Mouse (Mus musculus) neural tube, embryonic 13.5 days (tissue): Measurements from ENCODE around the gene Ranbp10. TPM values are rescaled to one million over a fixed set of nuclear protein-coding genes. Genes with fewer than 3 reads are reported as not detected.

Experiments used
- ATAC-seq: fragments of 200-750 bp; cut with Nextera tagmentation; 2 replicates; pipeline ENCODE4 v1.8.0; 2017; ENCODE audit warnings: low read depth, mild to moderate bottlenecking, moderate TSS enrichment, moderate library complexity
- H3K27ac ChIP-seq: fragments of 300-500 bp; sonication (generic); replicated peaks from 2 replicates; pipeline ENCODE4 v1.5.1; 2015; ENCODE audit warnings: moderate library complexity, mild to moderate bottlenecking, inconsistent platforms
- H3K27me3 ChIP-seq: fragments of 300-500 bp; sonication (generic); 2 replicates; pipeline ENCODE4 v1.6.1; 2015; ENCODE audit warnings: mild to moderate bottlenecking, inconsistent platforms
- H3K36me3 ChIP-seq: fragments of 300-500 bp; sonication (generic); 2 replicates; pipeline ENCODE4 v1.6.1; 2015; ENCODE audit warnings: mild to moderate bottlenecking, inconsistent platforms
- H3K4me1 ChIP-seq: fragments of 300-500 bp; sonication (generic); replicated peaks from 2 replicates; pipeline ENCODE4 v1.6.1; 2015; ENCODE audit warnings: inconsistent platforms
- H3K4me2 ChIP-seq: fragments of 300-500 bp; sonication (generic); 2 replicates; pipeline ENCODE4 v1.6.1; 2015; ENCODE audit warnings: inconsistent platforms, mild to moderate bottlenecking, moderate library complexity
- H3K4me3 ChIP-seq: fragments of 300-500 bp; sonication (generic); 2 replicates; pipeline ENCODE4 v1.5.1; 2015; ENCODE audit warnings: mild to moderate bottlenecking, inconsistent platforms
- H3K9ac ChIP-seq: fragments of 300-500 bp; sonication (generic); 2 replicates; pipeline ENCODE4 v1.6.1; 2015; ENCODE audit warnings: moderate library complexity, mild to moderate bottlenecking, inconsistent platforms
- H3K9me3 ChIP-seq: fragments of 300-500 bp; sonication (generic); 2 replicates; pipeline ENCODE4 v1.6.1; 2016; ENCODE audit warnings: inconsistent platforms
- WGBS: fragments of 180-500 bp; shearing (Covaris S2); methylation state at CpG from one replicate; pipeline ENCODE4 v1.1.7; 2015; 5-methylcytosine and 5-hydroxymethylcytosine counted together
- polyA plus RNA-seq: library from polyadenylated mRNA; unstranded; fragments of >200 nt; fragmentation: Nextera tagmentation; extraction: Ambion mirVana; gene quantifications from 2 replicates; pipeline ENCODE4 v1.2.1, GENCODE M21; 2015

The Ranbp10 gene
- polyA plus RNA-seq, 1 experiment from 2014 or later: 11.6 TPM

GRCm38 (mm10) chr8:105732186-105732585, 95.0 kb downstream of the Ranbp10 start:
- Histone ChIP-seq H3K9me3 (no peaks in the 10 kb centered on the region), H3K27me3 (no peaks in the 10 kb centered on the region), H3K9ac (no peak overlapping the region), H3K4me1 (no peaks in the 10 kb centered on the region), H3K36me3 (peaks cover 25% of the 10 kb centered on the region), H3K4me2 (no peak overlapping the region), H3K4me3 (no peak overlapping the region), H3K27ac (no peak overlapping the region)
- 93% methylated on average over 5 of the region's 5 CpGs for WGBS
- no peak for ATAC-seq

GRCm38 (mm10) chr8:105727397-105728124, 99.6 kb downstream of the Ranbp10 start:
- Histone ChIP-seq H3K4me3 (no peak overlapping the region), H3K4me2 (no peak overlapping the region), H3K9me3 (no peaks in the 10 kb centered on the region), H3K27me3 (no peaks in the 10 kb centered on the region), H3K27ac (peak overlapping the region; percentile 59), H3K4me1 (no peaks in the 10 kb centered on the region), H3K36me3 (peaks cover 57% of the 10 kb centered on the region), H3K9ac (no peak overlapping the region)
- WGBS: 87% methylated on average over 18 of the region's 18 CpGs
- no peak for ATAC-seq

DNA sequence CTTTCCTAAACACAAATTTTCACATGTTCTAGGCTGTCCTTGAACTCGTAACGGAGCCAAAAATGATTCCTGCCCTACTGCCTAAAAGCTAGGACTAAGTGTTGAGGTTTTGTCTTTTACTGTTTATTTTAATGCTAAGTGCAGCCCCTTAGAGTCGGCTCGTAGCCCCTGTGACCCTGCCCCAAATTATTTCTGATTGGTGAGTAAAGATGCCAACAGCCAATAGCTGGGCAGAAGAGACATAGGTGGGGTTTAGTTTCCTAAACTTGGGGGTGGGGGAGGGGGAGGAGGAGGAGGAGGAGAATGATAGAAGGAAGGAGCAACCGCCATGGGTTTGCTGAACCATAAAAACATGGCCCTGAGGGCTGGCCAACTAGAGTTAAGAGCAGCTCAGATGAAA, 101.4 kb downstream of the Ranbp10 start:
- 80% methylated on average over 5 of the region's 5 CpGs for WGBS
- no peaks in the 10 kb centered on the region for H3K4me1 ChIP-seq
- no peak overlapping the region for H3K4me3 ChIP-seq
- no peaks in the 10 kb centered on the region for H3K27me3 ChIP-seq
- no peak overlapping the region for H3K4me2 ChIP-seq
- no peaks in the 10 kb centered on the region for H3K9me3 ChIP-seq
- no peak for ATAC-seq
- peaks cover 56% of the 10 kb centered on the region for H3K36me3 ChIP-seq
- no peak overlapping the region for H3K27ac ChIP-seq
- H3K9ac ChIP-seq: no peak overlapping the region

DNA sequence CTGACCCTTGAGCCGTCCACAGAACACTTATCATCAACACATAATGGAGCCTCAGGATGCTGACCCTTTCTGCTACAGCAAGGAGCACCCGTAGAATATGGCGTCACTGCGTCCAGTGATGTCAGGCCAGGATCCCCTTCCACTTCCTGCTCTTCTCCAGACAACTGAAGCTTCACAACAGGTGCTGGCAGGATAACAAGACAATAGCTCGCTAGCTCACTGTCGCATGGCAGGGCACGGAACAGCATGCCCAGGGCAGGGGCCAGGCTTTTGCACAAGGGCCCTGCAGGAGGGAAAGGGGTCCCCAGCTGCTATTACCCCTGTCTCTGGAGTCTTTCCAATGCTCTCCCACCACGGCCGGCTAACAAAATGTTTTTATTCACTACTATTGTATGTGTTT, 104.3 kb downstream of the Ranbp10 start:
- Histone ChIP-seq H3K4me3 (no peak overlapping the region), H3K27ac (no peak overlapping the region), H3K9ac (no peak overlapping the region), H3K4me1 (no peaks in the 10 kb centered on the region), H3K4me2 (no peak overlapping the region), H3K9me3 (no peaks in the 10 kb centered on the region), H3K36me3 (peaks cover 55% of the 10 kb centered on the region), H3K27me3 (no peaks in the 10 kb centered on the region)
- no peak for ATAC-seq
- WGBS: 92% methylated on average over 9 of the region's 9 CpGs

DNA sequence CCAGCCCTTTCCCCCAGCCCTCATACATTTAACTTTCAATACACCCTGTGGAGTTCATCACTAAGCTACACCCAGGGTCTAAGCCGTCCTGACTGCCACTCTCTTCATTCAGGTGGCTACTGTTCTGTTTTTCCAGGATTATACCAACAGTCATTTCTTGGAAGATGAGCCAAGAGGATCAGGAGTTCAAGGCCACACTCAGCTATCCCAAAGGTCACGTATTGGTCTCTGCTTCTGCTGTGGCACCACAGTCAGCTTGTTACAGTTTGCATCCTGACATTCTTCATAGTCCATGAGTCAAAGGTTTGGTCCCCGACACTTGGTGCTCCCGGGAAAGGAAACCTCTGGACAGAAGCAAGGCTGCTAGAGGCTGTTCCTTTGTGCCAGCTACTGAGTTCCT, 107.5 kb downstream of the Ranbp10 start:
- no peaks in the 10 kb centered on the region for H3K27me3 ChIP-seq
- 86% methylated on average over 4 of the region's 4 CpGs for WGBS
- no peak overlapping the region for H3K9ac ChIP-seq
- H3K36me3 ChIP-seq: peaks cover 55% of the 10 kb centered on the region
- H3K4me1 ChIP-seq: no peaks in the 10 kb centered on the region
- H3K9me3 ChIP-seq: no peaks in the 10 kb centered on the region
- no peak overlapping the region for H3K4me2 ChIP-seq
- no peak overlapping the region for H3K4me3 ChIP-seq
- ATAC-seq: no peak
- H3K27ac ChIP-seq: no peak overlapping the region

Other genes starting within 250 kb of the Ranbp10 start
- gene Ripor1, start 222.1 kb downstream of the Ranbp10 start, polyA plus RNA-seq: 30.5 and 35.9 TPM in 2 replicates
- gene Ctcf, start 190.8 kb downstream of the Ranbp10 start, polyA plus RNA-seq: 105 and 118 TPM in 2 replicates
- gene Agrp, start 190.0 kb downstream of the Ranbp10 start, polyA plus RNA-seq: 2.0 TPM in 2 replicates
- gene Carmil2, start 141.1 kb downstream of the Ranbp10 start, polyA plus RNA-seq: 16.6 and 20.2 TPM in 2 replicates
- 77.1 and 87.1 TPM in 2 replicates for gene Acd, start 126.2 kb downstream of the Ranbp10 start, polyA plus RNA-seq
- 47.7 and 48.0 TPM in 2 replicates for gene Pard6a, start 126.2 kb downstream of the Ranbp10 start, polyA plus RNA-seq
- gene 4933405L10Rik, start 119.7 kb downstream of the Ranbp10 start, polyA plus RNA-seq: not detected in 2 replicates
- 10.3 and 11.2 TPM in 2 replicates for gene Enkd1, start 119.1 kb downstream of the Ranbp10 start, polyA plus RNA-seq
- gene Gfod2, start 68.7 kb downstream of the Ranbp10 start, polyA plus RNA-seq: 66.7 and 72.4 TPM in 2 replicates
- 0.46 and 0.54 TPM in 2 replicates for gene Tsnaxip1, start 381 bp upstream of the Ranbp10 start, polyA plus RNA-seq
- gene Cenpt, start 25.9 kb upstream of the Ranbp10 start, polyA plus RNA-seq: 52.7 and 63.8 TPM in 2 replicates
- 61.4 and 64.1 TPM in 2 replicates for gene Thap11, start 27.8 kb upstream of the Ranbp10 start, polyA plus RNA-seq
- gene Nutf2, start 33.2 kb upstream of the Ranbp10 start, polyA plus RNA-seq: 198 and 201 TPM in 2 replicates
- 43.9 and 48.6 TPM in 2 replicates for gene Edc4, start 53.5 kb upstream of the Ranbp10 start, polyA plus RNA-seq
- 0.46 and 0.54 TPM in 2 replicates for gene Nrn1l, start 66.2 kb upstream of the Ranbp10 start, polyA plus RNA-seq
- gene Pskh1, start 73.1 kb upstream of the Ranbp10 start, polyA plus RNA-seq: 14.2 and 14.3 TPM in 2 replicates
- 3.1 and 3.6 TPM in 2 replicates for gene Ctrl, start 106.5 kb upstream of the Ranbp10 start, polyA plus RNA-seq
- gene Psmb10, start 111.1 kb upstream of the Ranbp10 start, polyA plus RNA-seq: 43.1 and 43.2 TPM in 2 replicates
- 0.59 and 0.71 TPM in 2 replicates for gene Lcat, start 116.0 kb upstream of the Ranbp10 start, polyA plus RNA-seq
- gene Slc12a4, start 138.7 kb upstream of the Ranbp10 start, polyA plus RNA-seq: 8.7 and 11.0 TPM in 2 replicates
- gene Dpep3, start 152.1 kb upstream of the Ranbp10 start, polyA plus RNA-seq: not detected in 2 replicates
- 21.5 and 23.1 TPM in 2 replicates for gene Dus2, start 164.0 kb upstream of the Ranbp10 start, polyA plus RNA-seq
- 0.24 TPM in 1 of 2 replicates, not detected in the other for gene Dpep2nb, start 178.6 kb upstream of the Ranbp10 start, polyA plus RNA-seq
- gene Ddx28, start 184.5 kb upstream of the Ranbp10 start, polyA plus RNA-seq: 20.7 and 22.2 TPM in 2 replicates
- gene Nfatc3, start 231.5 kb upstream of the Ranbp10 start, polyA plus RNA-seq: 4.1 and 4.2 TPM in 2 replicates